Mouse (Mus musculus) adrenal gland, postnatal 10 days (tissue): ENCODE data around the gene Ptprm. TPM values are rescaled to one million over a fixed set of nuclear protein-coding genes. Genes with fewer than 3 reads are reported as not detected.

Source experiments
- DNase-seq: peaks from one replicate; pipeline ENCODE4 v3.0.0; 2021; ENCODE audit warnings: mixed read lengths
- total RNA-seq, 2 experiments: library from RNA; stranded (reverse); gene quantifications; 2 replicates each; pipeline ENCODE4 v1.2.3; 2021

Ptprm gene
- total RNA-seq, 2 experiments from 2014 or later: 41.0 to 56.9 TPM

GRCm38 (mm10) chr17:67136876-67137275, 217.4 kb downstream of the Ptprm start:
- no peak for DNase-seq

GRCm38 (mm10) chr17:67136421-67136820, 217.8 kb downstream of the Ptprm start:
- DNase-seq: no peak

GRCm38 (mm10) chr17:67134235-67134634, 220.0 kb downstream of the Ptprm start:
- DNase-seq: peak; percentile 24

- peak; percentile 58 for DNase-seq
Observed at GRCm38 (mm10) chr17:67133440-67134103, 220.7 kb downstream of the Ptprm start.

GRCm38 (mm10) chr17:67133026-67133425, 221.2 kb downstream of the Ptprm start:
- no peak for DNase-seq

GRCm38 (mm10) chr17:67127530-67127929, 226.7 kb downstream of the Ptprm start:
- no peak for DNase-seq

GRCm38 (mm10) chr17:67125596-67125995, 228.7 kb downstream of the Ptprm start:
- DNase-seq: no peak

GRCm38 (mm10) chr17:67124294-67124693, 230.0 kb downstream of the Ptprm start:
- DNase-seq: no peak

- DNase-seq: no peak
Observed at GRCm38 (mm10) chr17:67123722-67124121, 230.5 kb downstream of the Ptprm start.

GRCm38 (mm10) chr17:67120863-67121262, 233.4 kb downstream of the Ptprm start:
- DNase-seq: no peak

- peak; percentile 18 for DNase-seq
Observed at GRCm38 (mm10) chr17:67118676-67119340, 235.4 kb downstream of the Ptprm start.

GRCm38 (mm10) chr17:67114842-67115241, 239.4 kb downstream of the Ptprm start:
- peak; percentile 43 for DNase-seq

- DNase-seq: no peak
Observed at GRCm38 (mm10) chr17:67112679-67113078, 241.6 kb downstream of the Ptprm start.

- no peak for DNase-seq
Observed at GRCm38 (mm10) chr17:67106176-67106575, 248.1 kb downstream of the Ptprm start.

- peak; percentile 62 for DNase-seq
Observed at GRCm38 (mm10) chr17:67102051-67102450, 252.2 kb downstream of the Ptprm start.

GRCm38 (mm10) chr17:67090997-67091396, 263.3 kb downstream of the Ptprm start:
- DNase-seq: no peak

- DNase-seq: no peak
Observed at GRCm38 (mm10) chr17:67090153-67090552, 264.1 kb downstream of the Ptprm start.

GRCm38 (mm10) chr17:67089611-67090010, 264.6 kb downstream of the Ptprm start:
- DNase-seq: no peak

GRCm38 (mm10) chr17:67087585-67087984, 266.7 kb downstream of the Ptprm start:
- peak; percentile 29 for DNase-seq

- no peak for DNase-seq
Observed at GRCm38 (mm10) chr17:67086811-67087210, 267.4 kb downstream of the Ptprm start.

- no peak for DNase-seq
Observed at GRCm38 (mm10) chr17:67084501-67084900, 269.8 kb downstream of the Ptprm start.

GRCm38 (mm10) chr17:67084093-67084492, 270.2 kb downstream of the Ptprm start:
- DNase-seq: no peak

GRCm38 (mm10) chr17:67079570-67079969, 274.7 kb downstream of the Ptprm start:
- DNase-seq: no peak

- DNase-seq: no peak
Observed at GRCm38 (mm10) chr17:67073580-67073979, 280.7 kb downstream of the Ptprm start.
